Mouse (Mus musculus) MEL (cell line): Measurements from ENCODE around the gene Klrc1. TPM values are rescaled to one million over a fixed set of nuclear protein-coding genes. Genes with fewer than 3 reads are reported as not detected.
"Not testable (repeated sequence)": the region's sequence is repeated elsewhere in the genome, so short reads cannot be mapped to it uniquely, and the experiment has no call there.

Source experiments
- DNase-seq: peaks from one replicate; pipeline ENCODE4 v3.0.0; 2011; ENCODE audit warnings: low read depth, low spot score
- H3K27ac ChIP-seq: 2 replicates; pipeline ENCODE4 v1.5.1; 2012; ENCODE audit warnings: low read depth, mild to moderate bottlenecking, control low read depth, low read length, moderate library complexity; ENCODE audit not compliant: control insufficient read depth
- H3K27me3 ChIP-seq, 2 experiments: fragments of 150-350 bp in 1 of 2; sonication (generic) in 1 of 2; 2 replicates each; pipeline ENCODE4 v1.6.1; 2012; ENCODE audit warnings: low read length in 2 of 2, mild to moderate bottlenecking in 2 of 2, improper control_type of control experiment in 1 of 2, moderate library complexity in 1 of 2; ENCODE audit not compliant: insufficient read depth in 2 of 2, control insufficient read depth in 1 of 2
- H3K36me3 ChIP-seq, 2 experiments: 2 replicates each; pipeline ENCODE4 v1.6.1; 2012 to 2014; ENCODE audit warnings: low read length in 2 of 2, improper control_type of control experiment in 1 of 2, inconsistent platforms in 1 of 2, mild to moderate bottlenecking in 1 of 2; ENCODE audit not compliant: insufficient read depth in 2 of 2, control insufficient read depth in 1 of 2
- H3K4me1 ChIP-seq, 2 experiments: fragments of 150-350 bp in 1 of 2; sonication (generic) in 1 of 2; 2 replicates each; pipeline ENCODE4 v1.6.1; 2012; ENCODE audit warnings: low read length in 2 of 2, improper control_type of control experiment in 1 of 2, mild to moderate bottlenecking in 1 of 2; ENCODE audit not compliant: insufficient read depth in 2 of 2, control insufficient read depth in 1 of 2
- H3K4me3 ChIP-seq, 2 experiments: fragments of 150-350 bp in 1 of 2; sonication (generic) in 1 of 2; 2 replicates each; pipeline ENCODE4 v1.5.1; 2012; ENCODE audit warnings: low read depth in 2 of 2, low read length in 2 of 2, mild to moderate bottlenecking in 2 of 2, moderate library complexity in 2 of 2, control low read depth in 1 of 2, improper control_type of control experiment in 1 of 2; ENCODE audit not compliant: control insufficient read depth in 1 of 2, insufficient read depth in 1 of 2
- H3K79me2 ChIP-seq: 2 replicates; pipeline ENCODE4 v1.6.1; 2012; ENCODE audit warnings: mild to moderate bottlenecking, low read length, moderate library complexity; ENCODE audit not compliant: control insufficient read depth, poor library complexity, insufficient read depth
- H3K9ac ChIP-seq: 2 replicates; pipeline ENCODE4 v1.6.1; 2012; ENCODE audit warnings: low read depth, mild to moderate bottlenecking, control low read depth, low read length, moderate library complexity; ENCODE audit not compliant: control insufficient read depth, poor library complexity, severe bottlenecking
- H3K9me3 ChIP-seq: fragments of 150-350 bp; sonication (generic); replicated peaks from 2 replicates; pipeline ENCODE4 v1.6.1; 2012; ENCODE audit warnings: mild to moderate bottlenecking, low read length, improper control_type of control experiment, moderate library complexity; ENCODE audit not compliant: insufficient read depth
- CHD1 ChIP-seq: IDR thresholded peaks from 2 replicates; pipeline ENCODE4 v1.6.1; 2012; ENCODE audit warnings: low read depth, mild to moderate bottlenecking, inconsistent platforms, low read length, improper control_type of control experiment
- ETS1 ChIP-seq: IDR thresholded peaks from 2 replicates; pipeline ENCODE4 v1.6.1; 2012; ENCODE audit warnings: low read depth, mild to moderate bottlenecking, inconsistent platforms, low read length, improper control_type of control experiment, moderate library complexity
- JUND ChIP-seq: IDR thresholded peaks from 2 replicates; pipeline ENCODE4 v1.6.1; 2011; ENCODE audit warnings: low read depth, mild to moderate bottlenecking, improper control_type of control experiment, low read length
- KAT2A ChIP-seq: conservative IDR thresholded peaks from 2 replicates; pipeline ENCODE4 v1.6.1; 2012; ENCODE audit warnings: low read depth, low read length, improper control_type of control experiment, inconsistent platforms
- MAFK ChIP-seq: IDR thresholded peaks from 2 replicates; pipeline ENCODE4 v1.6.1; 2011; ENCODE audit warnings: low read depth, mild to moderate bottlenecking, low read length, improper control_type of control experiment, borderline replicate concordance
- NELFE ChIP-seq: IDR thresholded peaks from 2 replicates; pipeline ENCODE4 v1.6.1; 2011; ENCODE audit warnings: low read depth, low read length, improper control_type of control experiment
- NRF1 ChIP-seq: IDR thresholded peaks from 2 replicates; pipeline ENCODE4 v1.6.1; 2014; ENCODE audit warnings: low read depth, mild to moderate bottlenecking, inconsistent platforms, low read length, improper control_type of control experiment, moderate library complexity; ENCODE audit not compliant: poor library complexity, insufficient read depth, severe bottlenecking
- POLR2AphosphoS2 ChIP-seq: IDR thresholded peaks from 2 replicates; pipeline ENCODE4 v1.6.1; 2011; ENCODE audit warnings: low read length, improper control_type of control experiment
- TAL1 ChIP-seq: IDR thresholded peaks from 2 replicates; pipeline ENCODE4 v1.6.1; 2012; ENCODE audit warnings: mild to moderate bottlenecking, inconsistent platforms, low read length, moderate library complexity, mixed read lengths
- TBP ChIP-seq: IDR thresholded peaks from 2 replicates; pipeline ENCODE4 v1.8.0; 2011; ENCODE audit warnings: low read depth, low read length, improper control_type of control experiment
- UBTF ChIP-seq: IDR thresholded peaks from 2 replicates; pipeline ENCODE4 v1.6.1; 2012; ENCODE audit warnings: low read depth, mild to moderate bottlenecking, inconsistent platforms, low read length, improper control_type of control experiment, moderate library complexity, borderline replicate concordance; ENCODE audit not compliant: insufficient read depth
- ZNF384 ChIP-seq: IDR thresholded peaks from 2 replicates; pipeline ENCODE4 v1.6.1; 2012; ENCODE audit warnings: low read depth, mild to moderate bottlenecking, inconsistent platforms, low read length, improper control_type of control experiment
- polyA plus RNA-seq, 2 experiments: library from polyadenylated mRNA; stranded (reverse) in 1 of 2; unstranded in 1 of 2; fragments of >175 nt in 1 of 2; fragments of >200 nt in 1 of 2; gene quantifications; 2 replicates each; pipeline versions ENCODE4 v1.2.1 to v1.2.4; 2012; ENCODE audit warnings: low replicate concordance in 2 of 2, low read depth in 1 of 2; ENCODE audit not compliant: insufficient read length in 2 of 2, insufficient read depth in 1 of 2, missing spikeins in 1 of 2
- total RNA-seq: library from RNA; depleted of rRNA; stranded (reverse); fragments of 300-350 nt; gene quantifications from 2 replicates; pipeline ENCODE4 v1.2.3, GENCODE M21; 2012; rRNA removed

The Klrc1 gene
- total and polyA plus RNA-seq, 3 experiments: not detected

DNA sequence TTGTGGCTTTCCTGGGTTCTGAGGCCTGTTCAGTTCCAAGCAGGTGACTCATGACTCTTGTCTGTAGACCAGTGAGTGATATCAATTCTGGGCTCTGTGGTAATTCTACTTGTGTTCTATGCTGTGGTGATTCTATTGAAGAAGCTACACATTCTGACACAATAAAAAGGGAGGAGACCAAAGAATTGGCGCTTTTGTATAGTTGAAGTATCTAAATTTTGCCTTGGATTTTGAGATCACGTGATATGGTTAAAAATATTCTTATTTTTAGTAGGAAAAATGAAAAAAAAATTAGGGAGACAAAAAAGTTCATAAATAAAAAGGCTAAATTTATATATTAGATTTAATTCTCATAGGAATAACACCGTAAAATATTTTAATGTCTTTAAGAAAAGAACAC is 35.5 kb downstream of the Klrc1 start, which contains the start of gene Klrc3:
TSS of gene Klrc3 (minus strand) at position 101 of the 400 bp plus-strand sequence.
- not testable (repeated sequence) for DNase-seq, H3K36me3 ChIP-seq, H3K27me3 ChIP-seq

GRCm38 (mm10) chr6:129631046-129631445 is 47.7 kb downstream of the Klrc1 start:
- not testable (repeated sequence) for DNase-seq, H3K9ac ChIP-seq, H3K4me3 ChIP-seq, H3K27me3 ChIP-seq, H3K27ac ChIP-seq, H3K36me3 ChIP-seq, H3K4me1 ChIP-seq, H3K9me3 ChIP-seq, H3K79me2 ChIP-seq

More for the DNA sequence above, 35.5 kb downstream of the Klrc1 start, which contains the start of gene Klrc3:
- not testable (repeated sequence) for H3K4me3 ChIP-seq, H3K9ac ChIP-seq, H3K27ac ChIP-seq, H3K79me2 ChIP-seq, H3K9me3 ChIP-seq, H3K4me1 ChIP-seq

DNA sequence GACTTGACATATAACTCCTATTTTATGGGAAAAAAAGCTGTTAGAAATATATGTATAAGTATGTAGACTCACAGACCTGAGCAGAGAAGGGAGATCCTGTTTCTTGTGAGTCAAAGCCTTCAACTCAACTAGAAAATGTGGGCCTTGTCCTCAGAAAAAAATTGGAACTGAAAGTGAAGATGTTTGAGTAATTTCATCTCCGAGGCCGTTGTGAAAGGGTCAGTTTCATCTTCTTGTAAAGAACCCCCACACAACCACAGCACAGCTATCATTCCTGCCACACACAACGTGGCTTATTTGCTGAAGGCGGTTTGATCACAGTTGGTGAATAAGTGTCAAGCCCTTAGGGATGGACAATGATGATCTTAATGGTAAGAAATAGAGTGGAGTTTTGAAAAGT is 55.0 kb downstream of the Klrc1 start, which contains the start of gene Klrk1:
TSS of gene Klrk1 (minus strand) at position 130 of the 400 bp plus-strand sequence.
- H3K9ac ChIP-seq: no peak within 1 kb of the TSS
- H3K27ac ChIP-seq: no peak within 1 kb of the TSS
- H3K4me3 ChIP-seq: no peak within 1 kb of the TSS
- H3K4me1 ChIP-seq: no peaks in the 10 kb centered on the region
- no peak for DNase-seq
- no peaks in the 10 kb centered on the region for H3K36me3 ChIP-seq
- H3K27me3 ChIP-seq: no peaks in the 10 kb centered on the region
- H3K9me3 ChIP-seq: no peaks in the 10 kb centered on the region
- no peaks in the 10 kb centered on the region for H3K79me2 ChIP-seq
- TF ChIP-seq MAFK: no peak
- no peak for TF ChIP-seq JUND
- TF ChIP-seq POLR2AphosphoS2: no peak
- TF ChIP-seq TAL1: no peak
- no peak for TF ChIP-seq NRF1
- TF ChIP-seq UBTF: no peak
- TF ChIP-seq CHD1: no peak
- TF ChIP-seq KAT2A: no peak
- TF ChIP-seq NELFE: no peak
- TF ChIP-seq TBP: no peak
- TF ChIP-seq ETS1: no peak
- no peak for TF ChIP-seq ZNF384

Other genes starting within 250 kb of the Klrc1 start
- gene Clec1a, start 227.0 kb downstream of the Klrc1 start, total RNA-seq: not detected in 2 replicates
- gene Clec1a, start 227.0 kb downstream of the Klrc1 start, polyA plus RNA-seq: not detected
- 0.03 TPM in 1 of 2 replicates, not detected in the other for gene Olr1, start 171.8 kb downstream of the Klrc1 start, total RNA-seq
- under 1 TPM in 1 of 2 experiments, not detected in 1; 0.06 TPM for gene Olr1, start 171.8 kb downstream of the Klrc1 start, polyA plus RNA-seq
- gene Tmem52b, start 166.4 kb downstream of the Klrc1 start, total RNA-seq: not detected in 2 replicates
- not detected for gene Tmem52b, start 166.4 kb downstream of the Klrc1 start, polyA plus RNA-seq
- 61.3 and 65.7 TPM in 2 replicates for gene Gabarapl1, start 145.8 kb downstream of the Klrc1 start, total RNA-seq
- gene Gabarapl1, start 145.8 kb downstream of the Klrc1 start, polyA plus RNA-seq: 10 to 100 TPM in 1 of 2 experiments, not detected in 1; 99.5 TPM
- gene Klre1, start 101.1 kb downstream of the Klrc1 start, total RNA-seq: not detected in 2 replicates
- not detected for gene Klre1, start 101.1 kb downstream of the Klrc1 start, polyA plus RNA-seq
- not detected in 2 replicates for gene Klrd1, start 87.2 kb downstream of the Klrc1 start, total RNA-seq
- gene Klrd1, start 87.2 kb downstream of the Klrc1 start, polyA plus RNA-seq: not detected
- gene Klrk1, start 55.1 kb downstream of the Klrc1 start, total RNA-seq: not detected in 2 replicates
- gene Klrk1, start 55.1 kb downstream of the Klrc1 start, polyA plus RNA-seq: not detected
- not detected in 2 replicates for gene Klrc3, start 35.6 kb downstream of the Klrc1 start, total RNA-seq
- gene Klrc3, start 35.6 kb downstream of the Klrc1 start, polyA plus RNA-seq: not detected
- not detected in 2 replicates for gene Klrc2, start 18.3 kb downstream of the Klrc1 start, total RNA-seq
- gene Klrc2, start 18.3 kb downstream of the Klrc1 start, polyA plus RNA-seq: not detected
- not detected in 2 replicates for gene Klri1, start 38.2 kb upstream of the Klrc1 start, total RNA-seq
- gene Klri1, start 38.2 kb upstream of the Klrc1 start, polyA plus RNA-seq: not detected
- not detected in 2 replicates for gene Klri2, start 61.5 kb upstream of the Klrc1 start, total RNA-seq
- not detected for gene Klri2, start 61.5 kb upstream of the Klrc1 start, polyA plus RNA-seq
- not detected in 2 replicates for gene Gm156, start 105.3 kb upstream of the Klrc1 start, total RNA-seq
- not detected for gene Gm156, start 105.3 kb upstream of the Klrc1 start, polyA plus RNA-seq
- gene Gm17631, start 183.7 kb upstream of the Klrc1 start, total RNA-seq: not detected in 2 replicates
- gene Gm17631, start 183.7 kb upstream of the Klrc1 start, polyA plus RNA-seq: not detected
- gene Klra17, start 197.7 kb upstream of the Klrc1 start, total RNA-seq: not detected in 2 replicates
- gene Klra17, start 197.7 kb upstream of the Klrc1 start, polyA plus RNA-seq: not detected
- not detected in 2 replicates for gene Klra5, start 238.7 kb upstream of the Klrc1 start, total RNA-seq
- gene Klra5, start 238.7 kb upstream of the Klrc1 start, polyA plus RNA-seq: not detected